Mouse (Mus musculus) hindbrain, postnatal 0 days (tissue): Measurements from ENCODE around the gene Gpc5. TPM values are rescaled to one million over a fixed set of nuclear protein-coding genes. Genes with fewer than 3 reads are reported as not detected.

Experiments used
- ATAC-seq: fragments of 200-750 bp; cut with Nextera tagmentation; 2 replicates; pipeline ENCODE4 v1.8.0; 2017; ENCODE audit warnings: mild to moderate bottlenecking, moderate TSS enrichment, moderate library complexity
- DNase-seq: peaks from one replicate; pipeline ENCODE4 v3.0.0-alpha.2; 2015; ENCODE audit warnings: low spot score
- H3K27ac ChIP-seq: fragments of 300-500 bp; sonication (generic); 2 replicates; pipeline ENCODE4 v1.5.1; 2014; ENCODE audit warnings: mild to moderate bottlenecking
- H3K27me3 ChIP-seq: fragments of 300-500 bp; sonication (generic); 2 replicates; pipeline ENCODE4 v1.6.1; 2014; ENCODE audit warnings: low read length, mixed read lengths; ENCODE audit not compliant: insufficient read depth
- H3K36me3 ChIP-seq: fragments of 300-500 bp; sonication (generic); 2 replicates; pipeline ENCODE4 v1.6.1; 2014; ENCODE audit warnings: low read length, mixed read lengths; ENCODE audit not compliant: insufficient read depth
- H3K4me1 ChIP-seq: fragments of 300-500 bp; sonication (generic); 2 replicates; pipeline ENCODE4 v1.6.1; 2014; ENCODE audit warnings: antibody characterized with exemption, low read length, mixed read lengths; ENCODE audit not compliant: insufficient read depth
- H3K4me2 ChIP-seq: fragments of 300-500 bp; sonication (generic); 2 replicates; pipeline ENCODE4 v1.6.1; 2014; ENCODE audit warnings: low read depth, mild to moderate bottlenecking, low read length, moderate library complexity, mixed read lengths
- H3K4me3 ChIP-seq: fragments of 300-500 bp; sonication (generic); 2 replicates; pipeline ENCODE4 v1.5.1; 2014; ENCODE audit warnings: low read length
- H3K9ac ChIP-seq: fragments of 300-500 bp; sonication (generic); replicated peaks from 2 replicates; pipeline ENCODE4 v1.6.1; 2014; ENCODE audit warnings: mild to moderate bottlenecking, low read length, moderate library complexity, mixed read lengths
- H3K9me3 ChIP-seq: fragments of 300-500 bp; sonication (generic); 2 replicates; pipeline ENCODE4 v1.6.1; 2016; ENCODE audit warnings: low read length, mixed read lengths
- CTCF ChIP-seq: IDR thresholded peaks from 2 replicates; pipeline ENCODE4 v1.5.1; 2016; ENCODE audit warnings: antibody characterized with exemption, control low read depth, low read depth
- WGBS: fragments of 180-500 bp; shearing (Covaris S2); extraction: QIAGEN DNeasy Blood & Tissue Kit; methylation state at CpG from one replicate; pipeline ENCODE4 v1.1.7; 2014; 5-methylcytosine and 5-hydroxymethylcytosine counted together
- microRNA counts: library from miRNA; unstranded; fragments of <30 nt; microRNA quantifications from one replicate; lab custom pipeline; 2015
- microRNA-seq, 2 experiments: library from miRNA; unstranded; fragments of <30 nt; microRNA quantifications; one replicate each; pipeline ENCODE4; 2016
- polyA plus RNA-seq: library from polyadenylated mRNA; unstranded; fragments of >200 nt; fragmentation: Nextera tagmentation; extraction: Ambion mirVana; gene quantifications from 2 replicates; pipeline ENCODE4 v1.2.1, GENCODE M21; 2015
- total RNA-seq: library from RNA; depleted of rRNA; stranded (reverse); fragments of >200 nt; gene quantifications from 2 replicates; pipeline ENCODE4 v1.2.3, GENCODE M21; 2014

Gene Gpc5
- total and polyA plus RNA-seq, 2 experiments from 2014 or later, result 17.4 to 25.6 TPM

DNA sequence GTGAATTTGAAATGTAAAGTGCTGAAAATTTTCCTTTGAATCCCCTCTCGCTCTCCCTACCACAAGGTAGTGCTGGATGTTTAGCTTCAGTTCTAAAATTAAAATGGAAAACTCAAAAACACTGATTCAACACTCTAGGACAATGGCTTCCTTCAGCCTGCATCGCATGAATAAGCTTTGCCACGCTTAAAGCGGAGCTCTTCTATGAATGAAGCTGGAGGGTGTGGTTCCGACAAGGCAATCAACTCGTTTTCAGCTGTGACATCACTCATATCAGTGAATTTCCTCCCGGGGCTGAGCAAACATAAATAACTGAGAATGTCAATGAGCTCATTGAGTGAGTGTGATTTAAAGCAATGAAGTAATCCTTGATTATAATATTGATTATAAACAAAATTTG is 1461.3 kb downstream of the Gpc5 start:
- no peaks in the 10 kb centered on the region for H3K4me1 ChIP-seq
- DNase-seq, result peak; percentile 19
- TF ChIP-seq CTCF, result no peak
- no peak for ATAC-seq
- no peak overlapping the region for H3K9ac ChIP-seq
- H3K27ac ChIP-seq, result no peak overlapping the region
- no peaks in the 10 kb centered on the region for H3K9me3 ChIP-seq
- WGBS, result 24% methylated on average over 7 of the region's 7 CpGs
- H3K36me3 ChIP-seq, result no peaks in the 10 kb centered on the region
- H3K4me3 ChIP-seq, result no peak overlapping the region
- no peaks in the 10 kb centered on the region for H3K27me3 ChIP-seq
- H3K4me2 ChIP-seq, result 0 out of 2 replicates have a peak overlapping the region, but pooled peaks have one; percentile 8

DNA sequence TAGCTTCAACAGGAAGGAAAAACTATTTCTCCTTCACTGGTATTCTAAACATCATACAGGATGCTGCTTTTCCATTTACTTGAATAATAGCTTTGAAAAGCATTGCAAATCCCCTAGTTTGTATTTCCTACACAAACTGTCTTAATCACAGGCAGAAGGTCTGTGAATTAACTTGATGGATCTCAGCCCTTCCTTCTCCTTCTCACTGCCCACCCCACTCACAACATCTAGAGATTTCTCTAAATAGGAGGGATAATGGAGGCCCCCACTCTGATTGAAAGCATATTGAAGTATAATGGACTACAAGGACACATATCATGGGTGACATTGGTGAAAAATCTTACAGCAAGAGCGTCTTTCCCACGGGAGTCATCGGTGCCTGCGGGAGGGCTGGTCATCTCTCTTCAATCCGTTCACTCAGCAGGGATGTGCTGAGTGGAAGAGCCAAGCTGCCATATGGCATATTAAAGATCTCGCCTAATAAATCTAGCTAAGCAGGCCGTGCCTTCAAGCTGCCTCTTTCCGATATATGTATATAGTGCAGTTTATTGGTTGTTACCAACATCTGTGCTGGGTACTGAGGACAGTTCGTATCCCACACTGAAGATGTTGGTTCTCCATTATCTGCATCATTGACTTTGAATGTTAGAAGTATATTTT is 1466.3 kb downstream of the Gpc5 start:
- DNase-seq (peak; percentile 14), ATAC-seq (peak; percentile 53; the same call in 1 of the 2 replicates)
- Histone ChIP-seq H3K4me2 (no peak overlapping the region), H3K36me3 (no peaks in the 10 kb centered on the region), H3K27ac (no peak overlapping the region), H3K27me3 (no peaks in the 10 kb centered on the region), H3K9me3 (no peaks in the 10 kb centered on the region), H3K9ac (no peak overlapping the region), H3K4me3 (no peak overlapping the region), H3K4me1 (no peaks in the 10 kb centered on the region)
- WGBS, result 50% methylated on average over 9 of the region's 9 CpGs
- TF ChIP-seq CTCF, result no peak

DNA sequence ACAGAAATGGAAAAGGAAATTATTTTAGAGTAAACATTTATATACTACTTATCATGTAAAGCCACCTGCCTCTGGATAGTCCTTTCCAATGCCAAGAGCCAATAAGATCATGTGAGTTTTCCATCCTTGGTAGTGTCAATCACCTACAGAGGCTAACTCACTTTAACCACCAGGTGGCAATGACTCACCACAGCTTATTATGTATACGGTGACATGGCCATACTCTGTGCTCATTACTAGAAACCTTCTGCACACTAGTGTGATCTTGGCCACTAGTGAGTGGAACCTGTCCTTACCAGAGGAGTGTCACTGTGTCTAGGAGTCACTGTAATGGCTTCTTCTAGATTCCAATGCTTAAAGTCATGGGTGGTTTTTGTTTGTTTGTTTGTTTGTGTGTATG is 1468.0 kb downstream of the Gpc5 start:
- ATAC-seq (peak; percentile 70; the same call in 1 of the 2 replicates), DNase-seq (peak; percentile 63)
- Histone ChIP-seq H3K27me3 (no peaks in the 10 kb centered on the region), H3K4me1 (no peaks in the 10 kb centered on the region), H3K9me3 (no peaks in the 10 kb centered on the region), H3K4me2 (no peak overlapping the region), H3K36me3 (no peaks in the 10 kb centered on the region), H3K27ac (no peak overlapping the region), H3K9ac (no peak overlapping the region), H3K4me3 (no peak overlapping the region)
- TF ChIP-seq CTCF, result peak; percentile 74
- 42% methylated on average over 1 of the region's 1 CpGs for WGBS

MicroRNAs within 50 kb of the gene (microRNA counts, 519-probe panel; counts per million panel counts)
- microRNA mmu-miR-18a (lab: Ali Mortazavi, UCI) (705 counts per million, percentile 8 among the panel's probes with 10 or more counts), microRNA mmu-miR-19a (lab: Ali Mortazavi, UCI) (5,293 counts per million, percentile 87 among the panel's probes with 10 or more counts), microRNA mmu-miR-19b (lab: Ali Mortazavi, UCI) (5,409 counts per million, percentile 89 among the panel's probes with 10 or more counts), microRNA mmu-miR-20a+mmu-miR-20b (lab: Ali Mortazavi, UCI) (6,160 counts per million, percentile 95 among the panel's probes with 10 or more counts), microRNA mmu-miR-92a (lab: Ali Mortazavi, UCI) (2,658 counts per million, percentile 41 among the panel's probes with 10 or more counts)

Small RNA genes within 50 kb of the gene (microRNA-seq; reads per million reads assigned to microRNA genes)
- gene Mir17 (9,067 to 10,524 reads per million in 2 experiments), gene Mir18 (2,133 to 3,175 reads per million in 2 experiments), gene Mir19a (45.3 to 51.5 reads per million in 2 experiments), gene Mir19b-1 (7.9 to 9.2 reads per million in 2 experiments), gene Mir20a (4,114 to 5,063 reads per million in 2 experiments), gene Mir92-1 (1,034 to 1,245 reads per million in 2 experiments)
